Mouse (Mus musculus) ES-Bruce4 (cell line): Measurements from ENCODE around the gene Fdx1. TPM values are rescaled to one million over a fixed set of nuclear protein-coding genes. Genes with fewer than 3 reads are reported as not detected.

Source experiments
- H3K27ac ChIP-seq: 2 replicates; pipeline ENCODE4 v1.5.1; 2012; ENCODE audit warnings: low read length, inconsistent platforms; ENCODE audit not compliant: insufficient read depth
- H3K27me3 ChIP-seq: 2 replicates; pipeline ENCODE4 v1.6.1; 2012; ENCODE audit warnings: mild to moderate bottlenecking, low read length, inconsistent platforms; ENCODE audit not compliant: control insufficient read depth, poor library complexity, insufficient read depth, severe bottlenecking
- H3K36me3 ChIP-seq: 2 replicates; pipeline ENCODE4 v1.6.1; 2012; ENCODE audit warnings: inconsistent platforms, mild to moderate bottlenecking, low read length, moderate library complexity; ENCODE audit not compliant: control insufficient read depth, poor library complexity, insufficient read depth, severe bottlenecking
- H3K4me1 ChIP-seq: one replicate; pipeline ENCODE4 v1.8.1; 2011; ENCODE audit warnings: low read length; ENCODE audit not compliant: control insufficient read depth, insufficient read depth
- H3K4me3 ChIP-seq: 2 replicates; pipeline ENCODE4 v1.5.1; 2011; ENCODE audit warnings: low read depth, mild to moderate bottlenecking, low read length
- H3K9ac ChIP-seq: 2 replicates; pipeline ENCODE4 v1.6.1; 2012; ENCODE audit warnings: low read depth, mild to moderate bottlenecking, inconsistent platforms; ENCODE audit not compliant: poor library complexity, severe bottlenecking
- H3K9me3 ChIP-seq: replicated peaks from 2 replicates; pipeline ENCODE4 v1.6.1; 2012; ENCODE audit warnings: mild to moderate bottlenecking, low read length, inconsistent platforms; ENCODE audit not compliant: control insufficient read depth, poor library complexity, insufficient read depth, severe bottlenecking
- CTCF ChIP-seq: IDR thresholded peaks from one replicate; pipeline ENCODE4 v1.8.1; 2011; ENCODE audit warnings: low read depth, low read length
- EP300 ChIP-seq: IDR thresholded peaks from 2 replicates; pipeline ENCODE4 v1.6.1; 2011; ENCODE audit warnings: low read depth, low read length; ENCODE audit not compliant: insufficient read depth
- POLR2A ChIP-seq: IDR thresholded peaks from one replicate; pipeline ENCODE4 v1.8.1; 2011; ENCODE audit warnings: low read length; ENCODE audit not compliant: insufficient read depth
- polyA plus RNA-seq: library from polyadenylated mRNA; stranded (reverse); fragments of >200 nt; gene quantifications from 2 replicates; pipeline ENCODE4 v1.2.4, GENCODE M21; 2011; ENCODE audit warnings: low read depth; ENCODE audit not compliant: missing spikeins, insufficient read depth, insufficient read length

Fdx1 gene
- polyA plus RNA-seq, 1 experiment = 17.0 TPM

GRCm38 (mm10) chr9:51908255-51908654 is 55.1 kb downstream of the Fdx1 start:
- Histone ChIP-seq H3K4me1 (no peaks in the 10 kb centered on the region), H3K4me3 (no peak overlapping the region), H3K9ac (no peak overlapping the region), H3K36me3 (no peaks in the 10 kb centered on the region), H3K9me3 (no peaks in the 10 kb centered on the region), H3K27ac (no peak overlapping the region), H3K27me3 (no peaks in the 10 kb centered on the region)
- TF ChIP-seq CTCF = no peak
- no peak for TF ChIP-seq EP300
- TF ChIP-seq POLR2A = no peak

- no peak overlapping the region for H3K4me3 ChIP-seq
- H3K36me3 ChIP-seq = no peaks in the 10 kb centered on the region
- H3K27ac ChIP-seq = no peak overlapping the region
- no peak overlapping the region for H3K9ac ChIP-seq
- no peaks in the 10 kb centered on the region for H3K4me1 ChIP-seq
- TF ChIP-seq EP300 (no peak), CTCF (no peak), POLR2A (no peak)
- no peaks in the 10 kb centered on the region for H3K9me3 ChIP-seq
- no peaks in the 10 kb centered on the region for H3K27me3 ChIP-seq
These were observed 56.4 kb downstream of the Fdx1 start for GRCm38 (mm10) chr9:51906938-51907337.

Other genes starting within 250 kb of the Fdx1 start
- gene Arhgap20, start 198.2 kb downstream of the Fdx1 start, polyA plus RNA-seq = 0.61 and 1.0 TPM in 2 replicates
- 143 and 157 TPM in 2 replicates for gene Rdx, start 83.6 kb upstream of the Fdx1 start, polyA plus RNA-seq
- gene Zc3h12c, start 205.0 kb upstream of the Fdx1 start, polyA plus RNA-seq = 6.5 and 6.8 TPM in 2 replicates